Mouse (Mus musculus) kidney, adult 11 months (tissue): Measurements from ENCODE around the gene Frmd4b.
"Not testable (repeated sequence)": the region's sequence is repeated elsewhere in the genome, so short reads cannot be mapped to it uniquely, and the experiment has no call there.

ENCODE experiments used
- DNase-seq: peaks from one replicate; pipeline ENCODE4 v3.0.0; 2022

Frmd4b gene

GRCm38 (mm10) chr6:97409467-97410239, 207.7 kb downstream of the Frmd4b start:
- no peak for DNase-seq

- DNase-seq: no peak
Measured at GRCm38 (mm10) chr6:97407914-97408313, 209.4 kb downstream of the Frmd4b start.

- DNase-seq: no peak
Measured at GRCm38 (mm10) chr6:97407425-97407824, 209.9 kb downstream of the Frmd4b start.

- DNase-seq: no peak
Measured at GRCm38 (mm10) chr6:97405311-97405710, 212.0 kb downstream of the Frmd4b start.

GRCm38 (mm10) chr6:97402822-97403472, 214.4 kb downstream of the Frmd4b start:
- DNase-seq: no peak

GRCm38 (mm10) chr6:97400446-97400845, 216.9 kb downstream of the Frmd4b start:
- no peak for DNase-seq

GRCm38 (mm10) chr6:97397935-97398334, 219.4 kb downstream of the Frmd4b start:
- DNase-seq: no peak

- DNase-seq: no peak
Measured at GRCm38 (mm10) chr6:97396957-97397354, 220.4 kb downstream of the Frmd4b start.

GRCm38 (mm10) chr6:97396351-97396956, 220.9 kb downstream of the Frmd4b start:
- no peak for DNase-seq

GRCm38 (mm10) chr6:97395477-97396350, 221.6 kb downstream of the Frmd4b start:
- peak; percentile 56 for DNase-seq

- no peak for DNase-seq
Measured at GRCm38 (mm10) chr6:97394473-97395075, 222.8 kb downstream of the Frmd4b start.

GRCm38 (mm10) chr6:97392912-97393311, 224.4 kb downstream of the Frmd4b start:
- no peak for DNase-seq

- DNase-seq: no peak
Measured at GRCm38 (mm10) chr6:97387388-97387787, 230.0 kb downstream of the Frmd4b start.

GRCm38 (mm10) chr6:97384918-97385317, 232.4 kb downstream of the Frmd4b start:
- no peak for DNase-seq

- DNase-seq: no peak
Measured at GRCm38 (mm10) chr6:97381275-97381674, 236.1 kb downstream of the Frmd4b start.

GRCm38 (mm10) chr6:97370947-97371346, 246.4 kb downstream of the Frmd4b start:
- DNase-seq: no peak

GRCm38 (mm10) chr6:97370460-97370859, 246.9 kb downstream of the Frmd4b start:
- DNase-seq: no peak

- DNase-seq: no peak
Measured at GRCm38 (mm10) chr6:97363846-97364245, 253.5 kb downstream of the Frmd4b start.

GRCm38 (mm10) chr6:97357606-97358005, 259.7 kb downstream of the Frmd4b start:
- DNase-seq: not testable (repeated sequence)

- DNase-seq: no peak
Measured at GRCm38 (mm10) chr6:97356612-97357011, 260.7 kb downstream of the Frmd4b start.

- DNase-seq: no peak
Measured at GRCm38 (mm10) chr6:97355141-97355540, 262.2 kb downstream of the Frmd4b start.

- no peak for DNase-seq
Measured at GRCm38 (mm10) chr6:97353933-97354332, 263.4 kb downstream of the Frmd4b start.

GRCm38 (mm10) chr6:97353371-97353770, 264.0 kb downstream of the Frmd4b start:
- no peak for DNase-seq
